8 mouse cellular contexts compared by ENCODE assay signal in the genomic region with DNA sequence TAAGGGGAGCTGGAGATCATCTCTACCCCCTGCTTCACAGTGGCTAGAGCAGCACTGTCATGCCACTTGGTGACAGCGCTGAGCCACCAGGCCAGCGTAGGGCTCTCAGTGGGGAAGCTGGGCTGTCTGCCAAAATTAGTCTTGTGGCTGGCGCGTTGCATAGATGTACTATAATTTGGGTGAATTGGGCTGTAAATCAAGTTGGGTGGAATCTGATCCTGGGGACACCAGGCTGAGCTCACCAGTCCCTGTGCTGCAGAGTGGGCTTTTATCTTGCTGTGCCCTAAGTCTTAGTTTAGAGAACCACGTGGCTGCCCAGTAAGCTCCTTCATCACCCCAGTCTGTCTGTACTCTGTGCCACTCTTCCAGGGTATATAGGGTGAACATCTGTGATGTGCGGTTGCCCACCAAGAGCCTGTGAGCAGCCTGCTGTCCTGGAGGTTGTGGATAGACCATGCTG. TPM values are rescaled to one million over a fixed set of nuclear protein-coding genes. Genes with fewer than 3 reads are reported as not detected.
DNase-seq lines count a peak whose midpoint lies in the region; ATAC-seq lines count a peak whose summit lies in the region.

No protein-coding gene starts in this region.

- no peak overlapping the region for H3K9ac ChIP-seq in midbrain, embryonic 12.5 days (replicated peaks)
- H3K9ac ChIP-seq in heart, embryonic 14.5 days (ENCODE audit: low read length): no peak overlapping the region

- no peak for DNase-seq in midbrain, embryonic 10.5 days (ENCODE audit: low spot score)
- DNase-seq in cerebellum, postnatal 25 days: peak; percentile 89 to 93
- DNase-seq in layer of hippocampus, adult 11-12 months (ENCODE audit: low spot score): peak; percentile 80
- DNase-seq in lung, postnatal 36 days: peak; percentile 48
- no peak for DNase-seq in B cell, adult 2 months
- no peak for DNase-seq in embryo, embryonic 10.5 days (ENCODE audit: low spot score)

- no peaks in the 10 kb centered on the region for H3K27me3 ChIP-seq in midbrain, embryonic 12.5 days
- no peaks in the 10 kb centered on the region for H3K27me3 ChIP-seq in midbrain, embryonic 10.5 days (ENCODE audit: low read depth, poor library complexity, severe bottlenecking)
- H3K27me3 ChIP-seq in heart, embryonic 14.5 days (ENCODE audit: control insufficient read depth, insufficient read depth, low read length): no peaks in the 10 kb centered on the region

- no peak overlapping the region for H3K4me3 ChIP-seq in midbrain, embryonic 12.5 days
- no peak overlapping the region for H3K4me3 ChIP-seq in midbrain, embryonic 10.5 days
- H3K4me3 ChIP-seq in heart, embryonic 14.5 days (ENCODE audit: control insufficient read depth in 1 of 2, insufficient read depth in 1 of 2, low read depth in 1 of 2, low read length in 2 of 2): no peak overlapping the region

- 0 out of 2 replicates have a peak overlapping the region, but pooled peaks have one; percentile 7 for H3K27ac ChIP-seq in midbrain, embryonic 12.5 days (replicated peaks)
- no peak overlapping the region for H3K27ac ChIP-seq in midbrain, embryonic 10.5 days (replicated peaks)
- peak overlapping the region; percentile 58 to 64 for H3K27ac ChIP-seq in heart, embryonic 14.5 days (replicated peaks in 1 of 2; ENCODE audit: control insufficient read depth in 1 of 2, insufficient read depth in 1 of 2, low read depth in 2 of 2, low read length in 2 of 2)

- no peaks in the 10 kb centered on the region for H3K9me3 ChIP-seq in midbrain, embryonic 12.5 days
- no peaks in the 10 kb centered on the region for H3K9me3 ChIP-seq in midbrain, embryonic 10.5 days (replicated peaks)
- H3K9me3 ChIP-seq in heart, embryonic 14.5 days (ENCODE audit: control insufficient read depth, low read length): no peaks in the 10 kb centered on the region

- no peak for ATAC-seq in midbrain, embryonic 12.5 days (ENCODE audit: low FRiP score, low read depth)
- ATAC-seq in heart, embryonic 14.5 days (ENCODE audit: insufficient number of reproducible peaks, insufficient read depth, low FRiP score, low read depth): peak; percentile 55

- peaks cover 10% of the 10 kb centered on the region; the same call in 1 of the 2 replicates for H3K4me1 ChIP-seq in midbrain, embryonic 12.5 days
- H3K4me1 ChIP-seq in midbrain, embryonic 10.5 days: no peaks in the 10 kb centered on the region
- peaks cover 16 to 23% of the 10 kb centered on the region in 2 experiments for H3K4me1 ChIP-seq in heart, embryonic 14.5 days (ENCODE audit: control insufficient read depth in 2 of 2, insufficient read depth in 2 of 2, low read length in 2 of 2)

- 86% methylated on average over 6 of the region's 6 CpGs for WGBS in midbrain, embryonic 12.5 days
- 93% methylated on average over 6 of the region's 6 CpGs for WGBS in midbrain, embryonic 10.5 days
- WGBS in heart, embryonic 14.5 days: 35% methylated on average over 6 of the region's 6 CpGs

- peaks cover 81% of the 10 kb centered on the region for H3K36me3 ChIP-seq in midbrain, embryonic 12.5 days
- H3K36me3 ChIP-seq in midbrain, embryonic 10.5 days: peaks cover 100% of the 10 kb centered on the region
- peaks cover 77% of the 10 kb centered on the region for H3K36me3 ChIP-seq in heart, embryonic 14.5 days (ENCODE audit: control insufficient read depth, insufficient read depth, low read length)

- no peak overlapping the region for H3K4me2 ChIP-seq in midbrain, embryonic 12.5 days (replicated peaks)
- H3K4me2 ChIP-seq in heart, embryonic 14.5 days (ENCODE audit: low read length): no peak overlapping the region

RNA-seq across cellular contexts. Expression of a gene that starts 20.8 kb away (rescaled TPM):
- 109 and 115 TPM in 2 replicates for polyA plus RNA-seq in midbrain, embryonic 12.5 days (2016; fragmentation: Nextera tagmentation; extraction: Ambion mirVana)
- polyA plus RNA-seq in midbrain, embryonic 10.5 days (2016; fragmentation: Nextera tagmentation; extraction: Ambion mirVana): 140 and 145 TPM in 2 replicates
- 54.4 and 58.1 TPM in 2 replicates for polyA plus RNA-seq in heart, embryonic 14.5 days (2014; fragmentation: Nextera tagmentation; extraction: Ambion mirVana)

RNA-seq across cellular contexts. Expression of a gene that starts 23.7 kb away (rescaled TPM):
- polyA plus RNA-seq in midbrain, embryonic 12.5 days (2016; fragmentation: Nextera tagmentation; extraction: Ambion mirVana): 325 and 338 TPM in 2 replicates
- 385 and 393 TPM in 2 replicates for polyA plus RNA-seq in midbrain, embryonic 10.5 days (2016; fragmentation: Nextera tagmentation; extraction: Ambion mirVana)
- 1,100 and 1,119 TPM in 2 replicates for polyA plus RNA-seq in heart, embryonic 14.5 days (2014; fragmentation: Nextera tagmentation; extraction: Ambion mirVana)

RNA-seq across cellular contexts. Expression of a gene that starts 23.9 kb away (rescaled TPM):
- 15.4 and 18.2 TPM in 2 replicates for polyA plus RNA-seq in midbrain, embryonic 12.5 days (2016; fragmentation: Nextera tagmentation; extraction: Ambion mirVana)
- 12.0 and 16.5 TPM in 2 replicates for polyA plus RNA-seq in midbrain, embryonic 10.5 days (2016; fragmentation: Nextera tagmentation; extraction: Ambion mirVana)
- polyA plus RNA-seq in heart, embryonic 14.5 days (2014; fragmentation: Nextera tagmentation; extraction: Ambion mirVana): 17.7 TPM in 2 replicates

Comparison
In these comparisons a context has a peak if more than half of its experiments do, and no peak if none do; other contexts are left out.
1. DNase-seq: peak in cerebellum, postnatal 25 days (2 of 2), layer of hippocampus, adult 11-12 months (single experiment) and lung, postnatal 36 days (single experiment); none in midbrain, embryonic 10.5 days (single experiment), B cell, adult 2 months (0 of 2) and embryo, embryonic 10.5 days (single experiment).